Mouse (Mus musculus) B cell, adult 2 months (primary cell): ENCODE results near the gene Gm45233.

Source experiments
- DNase-seq, 2 experiments: peaks; one replicate each; pipeline ENCODE4 v3.0.0; 2022

Gm45233 gene

GRCm38 (mm10) chr7:43451726-43452125 is 7.8 kb downstream of the Gm45233 start:
- no peak for DNase-seq

- DNase-seq: peak; percentile 58 to 65
Observed at GRCm38 (mm10) chr7:43452609-43453008, 8.7 kb downstream of the Gm45233 start.

- no peak for DNase-seq
Observed at GRCm38 (mm10) chr7:43453599-43454355, 9.8 kb downstream of the Gm45233 start.

- no peak for DNase-seq
Observed at GRCm38 (mm10) chr7:43454371-43454770, 10.4 kb downstream of the Gm45233 start.

- no peak for DNase-seq
Observed at GRCm38 (mm10) chr7:43462851-43463250, 18.9 kb downstream of the Gm45233 start, which contains the start of gene Vsig10l. Gene Vsig10l, plus strand, starts transcription at chr7:43463151.

GRCm38 (mm10) chr7:43463976-43464375 is 20.0 kb downstream of the Gm45233 start:
- no peak for DNase-seq

GRCm38 (mm10) chr7:43464864-43465343 is 21.0 kb downstream of the Gm45233 start:
- no peak for DNase-seq

GRCm38 (mm10) chr7:43465344-43466098 is 21.6 kb downstream of the Gm45233 start:
- peak; percentile 96 to 97 for DNase-seq

GRCm38 (mm10) chr7:43466099-43466694 is 22.3 kb downstream of the Gm45233 start:
- DNase-seq: peak; percentile 87 to 89

- peak; percentile 78 to 79 for DNase-seq
Observed at GRCm38 (mm10) chr7:43470373-43470772, 26.4 kb downstream of the Gm45233 start.

- DNase-seq: peak; percentile 76 to 78
Observed at GRCm38 (mm10) chr7:43475706-43476105, 31.8 kb downstream of the Gm45233 start.

GRCm38 (mm10) chr7:43476376-43476775 is 32.4 kb downstream of the Gm45233 start:
- DNase-seq: no peak

GRCm38 (mm10) chr7:43481191-43481590 is 37.3 kb downstream of the Gm45233 start:
- no peak for DNase-seq

- DNase-seq: no peak
Observed at GRCm38 (mm10) chr7:43482090-43482716, 38.3 kb downstream of the Gm45233 start.

- no peak for DNase-seq
Observed at GRCm38 (mm10) chr7:43483236-43483635, 39.3 kb downstream of the Gm45233 start.

- no peak for DNase-seq
Observed at GRCm38 (mm10) chr7:43488646-43489045, 44.7 kb downstream of the Gm45233 start.

- DNase-seq: no peak
Observed at GRCm38 (mm10) chr7:43489631-43490125, 45.8 kb downstream of the Gm45233 start, which contains the start of gene Iglon5. Gene Iglon5, minus strand, starts transcription at chr7:43490075.

- no peak for DNase-seq
Observed at GRCm38 (mm10) chr7:43490182-43490584, 46.3 kb downstream of the Gm45233 start.

- DNase-seq: no peak
Observed at GRCm38 (mm10) chr7:43490861-43491260, 46.9 kb downstream of the Gm45233 start.

- DNase-seq: peak in 1 of 2 experiments; percentile 22
Observed at GRCm38 (mm10) chr7:43495343-43496021, 51.6 kb downstream of the Gm45233 start.

GRCm38 (mm10) chr7:43511707-43512478 is 68.0 kb downstream of the Gm45233 start:
- DNase-seq: no peak
